Mouse (Mus musculus): ENCODE measurements at regions not wholly inside any gene's neighbourhood (a gene's known extent, or its start where the extent isn't known, plus 50 kb on each side); places are given as distances from the start of the nearest gene placed in this dataset.

GRCm38 (mm10) chr12:16260501-16260900 lies 350.3 kb downstream of the Lpin1 start:
- no peaks in the 10 kb centered on the region for H3K27me3 ChIP-seq (replicated peaks)
- no peak overlapping the region; the same call in 1 of the 2 replicates for H3K27ac ChIP-seq (replicated peaks)
- H3K9ac ChIP-seq (replicated peaks): no peak overlapping the region
- 74% methylated on average over 2 of the region's 2 CpGs for WGBS
- H3K9me3 ChIP-seq (replicated peaks): no peaks in the 10 kb centered on the region
- H3K4me1 ChIP-seq: no peaks in the 10 kb centered on the region
- ATAC-seq (ENCODE audit: low FRiP score): no peak
- no peak overlapping the region for H3K4me2 ChIP-seq
- no peak overlapping the region for H3K4me3 ChIP-seq (replicated peaks)
- no peaks in the 10 kb centered on the region for H3K36me3 ChIP-seq

GRCm38 (mm10) chr12:16250621-16251020 lies 360.1 kb downstream of the Lpin1 start:
- H3K9me3 ChIP-seq (replicated peaks): no peaks in the 10 kb centered on the region
- 89% methylated on average over 1 of the region's 1 CpGs for WGBS
- no peak for ATAC-seq (ENCODE audit: low FRiP score)
- H3K4me2 ChIP-seq: no peak overlapping the region
- H3K27me3 ChIP-seq (replicated peaks): no peaks in the 10 kb centered on the region
- no peak overlapping the region for H3K27ac ChIP-seq (replicated peaks)
- H3K4me1 ChIP-seq: no peaks in the 10 kb centered on the region
- H3K9ac ChIP-seq (replicated peaks): no peak overlapping the region
- no peaks in the 10 kb centered on the region for H3K36me3 ChIP-seq
- no peak overlapping the region for H3K4me3 ChIP-seq (replicated peaks)

- H3K36me3 ChIP-seq: no peaks in the 10 kb centered on the region
- WGBS: 93% methylated on average over 5 of the region's 5 CpGs
- H3K9me3 ChIP-seq (replicated peaks): no peaks in the 10 kb centered on the region
- no peak overlapping the region for H3K27ac ChIP-seq (replicated peaks)
- ATAC-seq (ENCODE audit: low FRiP score): no peak
- no peak overlapping the region for H3K4me3 ChIP-seq (replicated peaks)
- H3K27me3 ChIP-seq (replicated peaks): no peaks in the 10 kb centered on the region
- H3K4me1 ChIP-seq: no peaks in the 10 kb centered on the region
- H3K9ac ChIP-seq (replicated peaks): no peak overlapping the region
- no peak overlapping the region for H3K4me2 ChIP-seq
Observed at GRCm38 (mm10) chr12:16250096-16250495, 360.7 kb downstream of the Lpin1 start.

GRCm38 (mm10) chr12:16239792-16240191 lies 371.0 kb downstream of the Lpin1 start:
- Histone ChIP-seq H3K27ac (replicated peaks) (no peak overlapping the region), H3K36me3 (no peaks in the 10 kb centered on the region), H3K4me1 (no peaks in the 10 kb centered on the region), H3K9ac (replicated peaks) (no peak overlapping the region), H3K9me3 (replicated peaks) (no peaks in the 10 kb centered on the region), H3K4me3 (replicated peaks) (no peak overlapping the region), H3K4me2 (no peak overlapping the region), H3K27me3 (replicated peaks) (no peaks in the 10 kb centered on the region)
- WGBS: 80% methylated on average over 5 of the region's 5 CpGs
- ATAC-seq (ENCODE audit: low FRiP score): no peak

- Histone ChIP-seq H3K27me3 (replicated peaks) (no peaks in the 10 kb centered on the region), H3K27ac (replicated peaks) (no peak overlapping the region), H3K9ac (replicated peaks) (no peak overlapping the region), H3K4me2 (no peak overlapping the region), H3K4me3 (replicated peaks) (no peak overlapping the region), H3K4me1 (no peaks in the 10 kb centered on the region), H3K36me3 (no peaks in the 10 kb centered on the region), H3K9me3 (replicated peaks) (no peaks in the 10 kb centered on the region)
- no peak for ATAC-seq (ENCODE audit: low FRiP score)
- 83% methylated on average over 5 of the region's 5 CpGs for WGBS
Observed at GRCm38 (mm10) chr12:16237498-16237897, 373.3 kb downstream of the Lpin1 start.

GRCm38 (mm10) chr12:16233559-16233958 lies 377.2 kb downstream of the Lpin1 start:
- 83% methylated on average over 3 of the region's 3 CpGs for WGBS
- ATAC-seq (ENCODE audit: low FRiP score): no peak

GRCm38 (mm10) chr12:16232828-16233227 lies 377.9 kb downstream of the Lpin1 start:
- Histone ChIP-seq H3K4me2 (no peak overlapping the region), H3K9ac (replicated peaks) (no peak overlapping the region), H3K27me3 (replicated peaks) (no peaks in the 10 kb centered on the region), H3K4me3 (replicated peaks) (no peak overlapping the region), H3K9me3 (replicated peaks) (no peaks in the 10 kb centered on the region), H3K4me1 (no peaks in the 10 kb centered on the region), H3K36me3 (no peaks in the 10 kb centered on the region), H3K27ac (replicated peaks) (no peak overlapping the region)
- WGBS: 81% methylated on average over 8 of the region's 8 CpGs
- no peak for ATAC-seq (ENCODE audit: low FRiP score)

More at GRCm38 (mm10) chr12:16233559-16233958, 377.2 kb downstream of the Lpin1 start:
- Histone ChIP-seq H3K9me3 (replicated peaks) (no peaks in the 10 kb centered on the region), H3K36me3 (no peaks in the 10 kb centered on the region), H3K4me2 (no peak overlapping the region), H3K27ac (replicated peaks) (no peak overlapping the region), H3K4me1 (no peaks in the 10 kb centered on the region), H3K4me3 (replicated peaks) (no peak overlapping the region), H3K9ac (replicated peaks) (no peak overlapping the region), H3K27me3 (replicated peaks) (no peaks in the 10 kb centered on the region)

- no peak overlapping the region for H3K27ac ChIP-seq (replicated peaks)
- no peaks in the 10 kb centered on the region for H3K4me1 ChIP-seq
- ATAC-seq (ENCODE audit: low FRiP score): no peak
- H3K4me3 ChIP-seq (replicated peaks): no peak overlapping the region
- WGBS: 67% methylated on average over 2 of the region's 2 CpGs
- H3K9ac ChIP-seq (replicated peaks): no peak overlapping the region
- H3K4me2 ChIP-seq: no peak overlapping the region
- no peaks in the 10 kb centered on the region for H3K27me3 ChIP-seq (replicated peaks)
- no peaks in the 10 kb centered on the region for H3K36me3 ChIP-seq
- H3K9me3 ChIP-seq (replicated peaks): no peaks in the 10 kb centered on the region
Observed at GRCm38 (mm10) chr12:16232051-16232450, 378.7 kb downstream of the Lpin1 start.

- ATAC-seq (ENCODE audit: low FRiP score): no peak
- H3K4me2 ChIP-seq: no peak overlapping the region
- no peaks in the 10 kb centered on the region for H3K36me3 ChIP-seq
- no peak overlapping the region for H3K9ac ChIP-seq (replicated peaks)
- no peaks in the 10 kb centered on the region for H3K9me3 ChIP-seq (replicated peaks)
- H3K27me3 ChIP-seq (replicated peaks): no peaks in the 10 kb centered on the region
- no peaks in the 10 kb centered on the region for H3K4me1 ChIP-seq
- no peak overlapping the region for H3K27ac ChIP-seq (replicated peaks)
- 91% methylated on average over 2 of the region's 2 CpGs for WGBS
- no peak overlapping the region for H3K4me3 ChIP-seq (replicated peaks)
Observed at GRCm38 (mm10) chr12:16231093-16231492, 379.7 kb downstream of the Lpin1 start.

GRCm38 (mm10) chr12:16225428-16225827 lies 385.3 kb downstream of the Lpin1 start:
- H3K4me3 ChIP-seq (replicated peaks): no peak overlapping the region
- ATAC-seq (ENCODE audit: low FRiP score): no peak
- H3K27me3 ChIP-seq (replicated peaks): no peaks in the 10 kb centered on the region
- no peaks in the 10 kb centered on the region for H3K4me1 ChIP-seq
- H3K36me3 ChIP-seq: no peaks in the 10 kb centered on the region
- no peak overlapping the region for H3K4me2 ChIP-seq
- no peaks in the 10 kb centered on the region for H3K9me3 ChIP-seq (replicated peaks)
- H3K9ac ChIP-seq (replicated peaks): no peak overlapping the region
- no peak overlapping the region for H3K27ac ChIP-seq (replicated peaks)
- 90% methylated on average over 2 of the region's 2 CpGs for WGBS

- no peak for ATAC-seq (ENCODE audit: low FRiP score)
- Histone ChIP-seq H3K9me3 (replicated peaks) (no peaks in the 10 kb centered on the region), H3K27ac (replicated peaks) (no peak overlapping the region), H3K4me1 (no peaks in the 10 kb centered on the region), H3K4me3 (replicated peaks) (no peak overlapping the region), H3K36me3 (no peaks in the 10 kb centered on the region), H3K4me2 (no peak overlapping the region), H3K9ac (replicated peaks) (no peak overlapping the region), H3K27me3 (replicated peaks) (no peaks in the 10 kb centered on the region)
- WGBS: 66% methylated on average over 9 of the region's 9 CpGs
Observed at GRCm38 (mm10) chr12:16222836-16223450, 387.8 kb downstream of the Lpin1 start.

GRCm38 (mm10) chr12:16222205-16222604 lies 388.6 kb downstream of the Lpin1 start:
- H3K4me1 ChIP-seq: no peaks in the 10 kb centered on the region
- no peak overlapping the region for H3K4me2 ChIP-seq
- H3K9me3 ChIP-seq (replicated peaks): no peaks in the 10 kb centered on the region
- no peaks in the 10 kb centered on the region for H3K27me3 ChIP-seq (replicated peaks)
- H3K4me3 ChIP-seq (replicated peaks): no peak overlapping the region
- H3K27ac ChIP-seq (replicated peaks): no peak overlapping the region
- ATAC-seq (ENCODE audit: low FRiP score): no peak
- H3K9ac ChIP-seq (replicated peaks): no peak overlapping the region
- H3K36me3 ChIP-seq: no peaks in the 10 kb centered on the region

- Histone ChIP-seq H3K36me3 (no peaks in the 10 kb centered on the region), H3K9me3 (replicated peaks) (no peaks in the 10 kb centered on the region), H3K27me3 (replicated peaks) (no peaks in the 10 kb centered on the region), H3K4me2 (no peak overlapping the region), H3K27ac (replicated peaks) (no peak overlapping the region), H3K4me1 (no peaks in the 10 kb centered on the region), H3K9ac (replicated peaks) (no peak overlapping the region), H3K4me3 (replicated peaks) (no peak overlapping the region)
- no peak for ATAC-seq (ENCODE audit: low FRiP score)
- 70% methylated on average over 1 of the region's 1 CpGs for WGBS
Observed at GRCm38 (mm10) chr12:16221142-16221541, 389.6 kb downstream of the Lpin1 start.
